Mouse (Mus musculus): ENCODE results near the gene Pbld2. TPM values are rescaled to one million over a fixed set of nuclear protein-coding genes. Genes with fewer than 3 reads are reported as not detected.

Gene Pbld2
- 0.55 and 1.4 TPM in 2 replicates for polyA plus RNA-seq (2014; fragmentation: Nextera tagmentation; extraction: Ambion mirVana)

GRCm38 (mm10) chr10:63023749-63024579 lies at the start of gene Pbld2, which contains the start of gene Hnrnph3:
Gene Pbld2 (plus strand): TSS chr10:63024315.
Gene Hnrnph3 (minus strand): TSS chr10:63024217.
- H3K36me3 ChIP-seq (ENCODE audit: control insufficient read depth, insufficient read depth, low read length): no peaks in the 10 kb centered on the region
- ATAC-seq (ENCODE audit: insufficient read depth, low FRiP score, low TSS enrichment) (peak; percentile 90), DNase-seq (ENCODE audit: low spot score) (peak; percentile 99)
- no peaks in the 10 kb centered on the region for H3K27me3 ChIP-seq (ENCODE audit: control insufficient read depth, insufficient read depth, low read length)
- H3K9ac ChIP-seq (ENCODE audit: low read length): peak within 1 kb of the TSS; percentile 96
- no peaks in the 10 kb centered on the region for H3K9me3 ChIP-seq (ENCODE audit: control insufficient read depth, low read length)
- WGBS: under 1% methylated on average over 51 of the region's 69 CpGs
- peak within 1 kb of the TSS; percentile 100 for H3K27ac ChIP-seq (ENCODE audit: low read depth, low read length)
- H3K4me3 ChIP-seq (ENCODE audit: low read depth, low read length): peak within 1 kb of the TSS; percentile 78
- peak within 1 kb of the TSS; percentile 55 for H3K4me2 ChIP-seq (ENCODE audit: low read depth)
- H3K4me1 ChIP-seq (ENCODE audit: control insufficient read depth, insufficient read depth, low read length): peaks cover 28% of the 10 kb centered on the region

DNA sequence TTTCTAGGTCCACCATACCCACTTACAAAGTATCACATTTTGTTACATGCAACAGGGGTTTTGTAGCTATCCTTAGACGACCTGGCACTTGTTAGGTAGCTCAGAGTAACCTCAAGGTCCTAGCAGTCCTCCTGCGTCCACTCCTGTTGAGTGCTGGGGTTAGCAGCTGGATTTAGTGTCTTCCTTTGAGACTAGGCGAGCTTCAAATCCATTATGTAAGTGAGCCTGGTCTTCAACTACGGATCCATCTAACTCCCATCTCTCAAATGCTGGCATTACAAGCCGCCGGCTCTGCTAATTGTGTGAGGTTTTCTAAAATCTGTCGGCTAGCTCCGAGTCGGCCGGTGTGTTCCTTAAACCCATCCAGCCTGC lies 44.5 kb upstream of the Pbld2 start:
- H3K9me3 ChIP-seq (ENCODE audit: control insufficient read depth, low read length): no peaks in the 10 kb centered on the region
- no peak for ATAC-seq (ENCODE audit: insufficient read depth, low FRiP score, low TSS enrichment)
- H3K27me3 ChIP-seq (ENCODE audit: control insufficient read depth, insufficient read depth, low read length): no peaks in the 10 kb centered on the region
- no peak overlapping the region for H3K27ac ChIP-seq (ENCODE audit: low read depth, low read length)
- peak overlapping the region; percentile 68 for H3K4me2 ChIP-seq (ENCODE audit: low read depth)
- H3K36me3 ChIP-seq (ENCODE audit: control insufficient read depth, insufficient read depth, low read length): no peaks in the 10 kb centered on the region
- 10% methylated on average over 10 of the region's 10 CpGs for WGBS
- peak overlapping the region; percentile 89 for H3K9ac ChIP-seq (ENCODE audit: low read length)
- no peak for DNase-seq (ENCODE audit: low spot score)
- peak overlapping the region; percentile 88 for H3K4me3 ChIP-seq (ENCODE audit: low read depth, low read length)
- H3K4me1 ChIP-seq (ENCODE audit: control insufficient read depth, insufficient read depth, low read length): peaks cover 4% of the 10 kb centered on the region

GRCm38 (mm10) chr10:62980039-62980954 lies 43.8 kb upstream of the Pbld2 start, which contains the start of gene Rufy2:
Gene Rufy2 (plus strand): TSS chr10:62980223.
- H3K27me3 ChIP-seq (ENCODE audit: control insufficient read depth, insufficient read depth, low read length): no peaks in the 10 kb centered on the region
- peak within 1 kb of the TSS; percentile 79 for H3K27ac ChIP-seq (ENCODE audit: low read depth, low read length)
- DNase-seq (ENCODE audit: low spot score): peak; percentile 89
- H3K4me1 ChIP-seq (ENCODE audit: control insufficient read depth, insufficient read depth, low read length): peaks cover 4% of the 10 kb centered on the region
- no peaks in the 10 kb centered on the region for H3K9me3 ChIP-seq (ENCODE audit: control insufficient read depth, low read length)
- peak within 1 kb of the TSS; percentile 88 for H3K4me3 ChIP-seq (ENCODE audit: low read depth, low read length)
- peak within 1 kb of the TSS; percentile 68 for H3K4me2 ChIP-seq (ENCODE audit: low read depth)
- peak within 1 kb of the TSS; percentile 89 for H3K9ac ChIP-seq (ENCODE audit: low read length)
- peak; percentile 92 for ATAC-seq (ENCODE audit: insufficient read depth, low FRiP score, low TSS enrichment)
- H3K36me3 ChIP-seq (ENCODE audit: control insufficient read depth, insufficient read depth, low read length): no peaks in the 10 kb centered on the region
- WGBS: 1% methylated on average over 53 of the region's 77 CpGs

DNA sequence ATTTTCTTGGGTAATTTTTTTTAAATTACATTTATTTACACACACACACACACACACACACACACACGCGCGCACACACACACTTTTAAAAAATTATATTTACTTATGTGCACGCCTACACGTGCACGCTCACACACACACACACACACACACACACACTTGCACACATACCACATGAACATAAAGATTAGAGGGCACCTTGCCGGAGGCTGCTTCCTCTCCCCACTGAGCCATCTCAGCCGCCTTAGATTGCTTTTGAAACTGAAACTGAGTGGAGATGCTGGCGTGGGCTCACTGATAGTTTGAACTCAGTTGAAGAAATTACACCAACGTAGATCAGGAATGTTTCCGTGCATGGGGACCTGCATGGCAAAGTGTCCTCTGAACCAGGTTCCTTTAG lies 40.0 kb upstream of the Pbld2 start:
- ATAC-seq (ENCODE audit: insufficient read depth, low FRiP score, low TSS enrichment) (no peak), DNase-seq (ENCODE audit: low spot score) (no peak)
- no peak overlapping the region for H3K27ac ChIP-seq (ENCODE audit: low read depth, low read length)
- no peaks in the 10 kb centered on the region for H3K36me3 ChIP-seq (ENCODE audit: control insufficient read depth, insufficient read depth, low read length)
- peaks cover 4% of the 10 kb centered on the region for H3K4me1 ChIP-seq (ENCODE audit: control insufficient read depth, insufficient read depth, low read length)
- no peaks in the 10 kb centered on the region for H3K9me3 ChIP-seq (ENCODE audit: control insufficient read depth, low read length)
- no peak overlapping the region for H3K4me3 ChIP-seq (ENCODE audit: low read depth, low read length)
- H3K9ac ChIP-seq (ENCODE audit: low read length): no peak overlapping the region
- no peaks in the 10 kb centered on the region for H3K27me3 ChIP-seq (ENCODE audit: control insufficient read depth, insufficient read depth, low read length)
- H3K4me2 ChIP-seq (ENCODE audit: low read depth): no peak overlapping the region
- 93% methylated on average over 11 of the region's 11 CpGs for WGBS

- Histone ChIP-seq H3K4me2 (ENCODE audit: low read depth) (no peak overlapping the region), H3K27me3 (ENCODE audit: control insufficient read depth, insufficient read depth, low read length) (no peaks in the 10 kb centered on the region), H3K9ac (ENCODE audit: low read length) (no peak overlapping the region), H3K27ac (ENCODE audit: low read depth, low read length) (no peak overlapping the region), H3K36me3 (ENCODE audit: control insufficient read depth, insufficient read depth, low read length) (no peaks in the 10 kb centered on the region), H3K4me1 (ENCODE audit: control insufficient read depth, insufficient read depth, low read length) (peaks cover 4% of the 10 kb centered on the region), H3K9me3 (ENCODE audit: control insufficient read depth, low read length) (no peaks in the 10 kb centered on the region), H3K4me3 (ENCODE audit: low read depth, low read length) (no peak overlapping the region)
- ATAC-seq (ENCODE audit: insufficient read depth, low FRiP score, low TSS enrichment): no peak
- WGBS: 95% methylated on average over 6 of the region's 6 CpGs
- DNase-seq (ENCODE audit: low spot score): no peak
These were observed 39.6 kb upstream of the Pbld2 start for GRCm38 (mm10) chr10:62984495-62984894.

DNA sequence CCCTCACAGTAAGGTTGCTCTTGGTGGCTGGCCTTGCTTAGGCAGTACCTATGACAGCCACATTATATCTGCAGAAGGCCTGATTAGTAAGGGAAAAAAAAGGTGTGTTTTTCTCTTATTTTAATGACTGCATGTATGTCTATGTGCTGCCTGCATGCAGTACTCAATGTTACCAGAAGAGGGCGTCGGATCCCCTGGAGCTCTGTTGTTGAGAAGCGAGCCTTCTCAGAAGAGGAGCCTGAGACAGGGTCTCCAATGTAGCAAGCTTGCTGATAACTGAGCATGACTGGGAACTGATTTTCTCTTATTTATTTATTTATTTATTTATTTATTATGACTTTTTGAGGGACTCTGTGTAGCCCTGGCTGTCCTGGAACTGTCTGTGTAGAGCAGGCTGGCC lies 36.8 kb upstream of the Pbld2 start:
- Histone ChIP-seq H3K4me1 (ENCODE audit: control insufficient read depth, insufficient read depth, low read length) (no peaks in the 10 kb centered on the region), H3K27ac (ENCODE audit: low read depth, low read length) (no peak overlapping the region), H3K4me3 (ENCODE audit: low read depth, low read length) (no peak overlapping the region), H3K9me3 (ENCODE audit: control insufficient read depth, low read length) (no peaks in the 10 kb centered on the region), H3K27me3 (ENCODE audit: control insufficient read depth, insufficient read depth, low read length) (no peaks in the 10 kb centered on the region), H3K9ac (ENCODE audit: low read length) (no peak overlapping the region), H3K4me2 (ENCODE audit: low read depth) (no peak overlapping the region), H3K36me3 (ENCODE audit: control insufficient read depth, insufficient read depth, low read length) (peaks cover 7% of the 10 kb centered on the region)
- ATAC-seq (ENCODE audit: insufficient read depth, low FRiP score, low TSS enrichment) (no peak), DNase-seq (ENCODE audit: low spot score) (peak; percentile 35)
- 31% methylated on average over 3 of the region's 3 CpGs for WGBS

- Histone ChIP-seq H3K36me3 (ENCODE audit: control insufficient read depth, insufficient read depth, low read length) (peaks cover 12% of the 10 kb centered on the region), H3K27me3 (ENCODE audit: control insufficient read depth, insufficient read depth, low read length) (no peaks in the 10 kb centered on the region), H3K9me3 (ENCODE audit: control insufficient read depth, low read length) (no peaks in the 10 kb centered on the region), H3K4me1 (ENCODE audit: control insufficient read depth, insufficient read depth, low read length) (no peaks in the 10 kb centered on the region), H3K27ac (ENCODE audit: low read depth, low read length) (no peak overlapping the region), H3K4me3 (ENCODE audit: low read depth, low read length) (no peak overlapping the region), H3K9ac (ENCODE audit: low read length) (no peak overlapping the region), H3K4me2 (ENCODE audit: low read depth) (no peak overlapping the region)
- ATAC-seq (ENCODE audit: insufficient read depth, low FRiP score, low TSS enrichment) (no peak), DNase-seq (ENCODE audit: low spot score) (no peak)
- 94% methylated on average over 15 of the region's 15 CpGs for WGBS
These were observed 33.5 kb upstream of the Pbld2 start for GRCm38 (mm10) chr10:62990636-62991035.

- 83% methylated on average over 3 of the region's 9 CpGs for WGBS
These were observed 30.1 kb upstream of the Pbld2 start for GRCm38 (mm10) chr10:62993991-62994390.

More at GRCm38 (mm10) chr10:62993991-62994390, 30.1 kb upstream of the Pbld2 start:
- no peak overlapping the region for H3K4me3 ChIP-seq (ENCODE audit: low read depth, low read length)
- no peak overlapping the region for H3K4me2 ChIP-seq (ENCODE audit: low read depth)
- H3K36me3 ChIP-seq (ENCODE audit: control insufficient read depth, insufficient read depth, low read length): peaks cover 27% of the 10 kb centered on the region
- no peak overlapping the region for H3K9ac ChIP-seq (ENCODE audit: low read length)
- H3K9me3 ChIP-seq (ENCODE audit: control insufficient read depth, low read length): no peaks in the 10 kb centered on the region
- DNase-seq (ENCODE audit: low spot score) (no peak), ATAC-seq (ENCODE audit: insufficient read depth, low FRiP score, low TSS enrichment) (no peak)
- no peak overlapping the region for H3K27ac ChIP-seq (ENCODE audit: low read depth, low read length)
- H3K27me3 ChIP-seq (ENCODE audit: control insufficient read depth, insufficient read depth, low read length): no peaks in the 10 kb centered on the region
- no peaks in the 10 kb centered on the region for H3K4me1 ChIP-seq (ENCODE audit: control insufficient read depth, insufficient read depth, low read length)
